ENCODE assay signal across 8 mouse cellular contexts in the genomic region with DNA sequence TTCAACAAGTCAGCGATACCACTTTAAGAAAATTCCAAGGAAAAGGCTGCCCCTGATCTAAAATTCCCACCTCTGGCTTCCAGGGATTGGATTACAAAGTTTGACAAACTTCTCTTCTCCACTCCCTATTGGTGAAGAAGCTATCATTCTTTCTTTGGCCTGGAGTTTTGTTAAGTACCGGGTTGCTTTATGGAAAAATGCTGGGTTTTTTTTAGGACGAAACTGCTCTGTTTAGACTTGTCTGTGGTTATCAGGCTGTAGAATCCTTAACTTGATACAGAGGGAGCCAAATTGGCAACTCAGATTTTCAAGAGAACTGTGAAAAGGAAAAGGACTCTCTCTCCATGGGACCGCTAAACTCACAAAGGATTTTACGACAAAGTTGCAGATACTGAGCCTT. TPM values are rescaled to one million over a fixed set of nuclear protein-coding genes. Genes with fewer than 3 reads are reported as not detected.
A peak's percentile ranks its signal among the peaks of the same experiment; 100 is the strongest.
DNase-seq lines count a peak whose midpoint lies in the region; ATAC-seq lines count a peak whose summit lies in the region.

A gene (plus strand): TSS at position 134 of the 400 bp plus-strand sequence.

- H3K4me3 ChIP-seq in neural tube, embryonic 11.5 days (ENCODE audit: low read depth, low read length): peak within 1 kb of the TSS; percentile 53
- peak within 1 kb of the TSS; percentile 81 for H3K4me3 ChIP-seq in heart, embryonic 16.5 days (ENCODE audit: low read length)
- peak within 1 kb of the TSS; percentile 73 for H3K4me3 ChIP-seq in limb, embryonic 15.5 days

- H3K27me3 ChIP-seq in neural tube, embryonic 11.5 days (ENCODE audit: control insufficient read depth, insufficient read depth, low read length): no peaks in the 10 kb centered on the region
- no peaks in the 10 kb centered on the region for H3K27me3 ChIP-seq in heart, embryonic 16.5 days (ENCODE audit: control insufficient read depth, insufficient read depth, low read length)
- H3K27me3 ChIP-seq in limb, embryonic 15.5 days: no peaks in the 10 kb centered on the region

- 1% methylated on average over 5 of the region's 5 CpGs for WGBS in neural tube, embryonic 11.5 days
- WGBS in heart, embryonic 16.5 days: 12% methylated on average over 5 of the region's 5 CpGs
- WGBS in limb, embryonic 15.5 days: 2% methylated on average over 5 of the region's 5 CpGs

- peak within 1 kb of the TSS; percentile 62 for H3K9ac ChIP-seq in neural tube, embryonic 11.5 days (ENCODE audit: low read length)
- peak within 1 kb of the TSS; percentile 82 for H3K9ac ChIP-seq in heart, embryonic 16.5 days (ENCODE audit: low read length)
- peak within 1 kb of the TSS; percentile 42; the same call in 1 of the 2 replicates for H3K9ac ChIP-seq in limb, embryonic 15.5 days

- H3K4me1 ChIP-seq in neural tube, embryonic 11.5 days (ENCODE audit: control insufficient read depth, insufficient read depth, low read length): peaks cover 5% of the 10 kb centered on the region; the same call in 1 of the 2 replicates
- H3K4me1 ChIP-seq in heart, embryonic 16.5 days (ENCODE audit: control insufficient read depth, insufficient read depth, low read length): peaks cover 30% of the 10 kb centered on the region
- peaks cover 27% of the 10 kb centered on the region for H3K4me1 ChIP-seq in limb, embryonic 15.5 days

- H3K4me2 ChIP-seq in neural tube, embryonic 11.5 days (ENCODE audit: low read depth): peak within 1 kb of the TSS; percentile 62
- H3K4me2 ChIP-seq in heart, embryonic 16.5 days (ENCODE audit: low read depth, low read length): peak within 1 kb of the TSS; percentile 73
- H3K4me2 ChIP-seq in limb, embryonic 15.5 days: peak within 1 kb of the TSS; percentile 81

- no peaks in the 10 kb centered on the region for H3K9me3 ChIP-seq in neural tube, embryonic 11.5 days (ENCODE audit: control insufficient read depth, low read length)
- H3K9me3 ChIP-seq in heart, embryonic 16.5 days (replicated peaks; ENCODE audit: control insufficient read depth, low read length): no peaks in the 10 kb centered on the region
- H3K9me3 ChIP-seq in limb, embryonic 15.5 days: no peaks in the 10 kb centered on the region

- ATAC-seq in neural tube, embryonic 11.5 days (ENCODE audit: insufficient read depth, low FRiP score, low TSS enrichment): no peak
- no peak for ATAC-seq in heart, embryonic 16.5 days (replicated peaks; ENCODE audit: extremely low read depth, insufficient read depth, low FRiP score)
- ATAC-seq in limb, embryonic 15.5 days (ENCODE audit: insufficient number of reproducible peaks, low FRiP score, low TSS enrichment, low read depth): peak; percentile 20; the same call in 1 of the 2 replicates

- no peaks in the 10 kb centered on the region for H3K36me3 ChIP-seq in neural tube, embryonic 11.5 days (ENCODE audit: control insufficient read depth, insufficient read depth, low read length)
- no peaks in the 10 kb centered on the region for H3K36me3 ChIP-seq in heart, embryonic 16.5 days (ENCODE audit: control insufficient read depth, insufficient read depth)
- H3K36me3 ChIP-seq in limb, embryonic 15.5 days: no peaks in the 10 kb centered on the region

- H3K27ac ChIP-seq in neural tube, embryonic 11.5 days (ENCODE audit: low read depth, low read length): no peak within 1 kb of the TSS; the same call in 1 of the 2 replicates
- H3K27ac ChIP-seq in heart, embryonic 16.5 days (ENCODE audit: low read length): peak within 1 kb of the TSS; percentile 76
- peak within 1 kb of the TSS; percentile 89 for H3K27ac ChIP-seq in limb, embryonic 15.5 days

- peak; percentile 36 for DNase-seq in neural tube, embryonic 11.5 days (ENCODE audit: low spot score)
- no peak for DNase-seq in neural tube, embryonic 10.5 days (ENCODE audit: extremely low spot score, low spot score)
- peak; percentile 42 for DNase-seq in fat pad, adult 2 months (ENCODE audit: extremely low read depth, low read depth, low spot score)
- peak; percentile 57 for DNase-seq in retina, postnatal 1 day
- DNase-seq in ovary, postnatal 36 days (ENCODE audit: low spot score): no peak
- no peak for DNase-seq in frontal cortex, postnatal 25 days (ENCODE audit: low spot score in 2 of 2)

RNA-seq across cellular contexts. Expression of the gene that starts here (rescaled TPM):
- 35.4 and 41.0 TPM in 2 replicates for polyA plus RNA-seq in neural tube, embryonic 11.5 days (2014; fragmentation: Nextera tagmentation; extraction: Ambion mirVana)
- 17.5 and 18.1 TPM in 2 replicates for polyA plus RNA-seq in heart, embryonic 16.5 days (2015; fragmentation: Nextera tagmentation; extraction: Ambion mirVana)
- 32.5 and 34.1 TPM in 2 replicates for polyA plus RNA-seq in limb, embryonic 15.5 days (2015; fragmentation: Nextera tagmentation; extraction: Ambion mirVana)

Comparison
In these comparisons a context has a peak if more than half of its experiments do, and no peak if none do; other contexts are left out.
1. DNase-seq: peak in neural tube, embryonic 11.5 days (single experiment), fat pad, adult 2 months (single experiment) and retina, postnatal 1 day (single experiment); none in neural tube, embryonic 10.5 days (single experiment), ovary, postnatal 36 days (single experiment) and frontal cortex, postnatal 25 days (0 of 2).
2. Peak in every context shown above with its lines, with median percentiles within 50 percentile points of each other: H3K4me2 ChIP-seq, H3K4me3 ChIP-seq and H3K9ac ChIP-seq.